Mouse (Mus musculus) G1E (cell line): ENCODE measurements at regions not wholly inside any gene's neighbourhood (a gene's known extent, or its start where the extent isn't known, plus 50 kb on each side); places are given as distances from the start of the nearest gene placed in this dataset.

Experiments
- CTCF ChIP-seq: IDR thresholded peaks from 2 replicates; pipeline ENCODE4 v1.5.1; 2012; ENCODE audit warnings: low read depth, low read length, inconsistent platforms, mixed read lengths
- GATA1 ChIP-seq: IDR thresholded peaks from 2 replicates; pipeline ENCODE4 v1.6.1; 2012; ENCODE audit warnings: borderline replicate concordance, low read length, inconsistent platforms, mixed read lengths
- POLR2AphosphoS5 ChIP-seq: IDR thresholded peaks from 2 replicates; pipeline ENCODE4 v1.6.1; 2012; ENCODE audit warnings: low read depth, low read length, inconsistent platforms; ENCODE audit not compliant: insufficient replicate concordance
- TAL1 ChIP-seq: conservative IDR thresholded peaks from 2 replicates; pipeline ENCODE4 v1.6.1; 2012; ENCODE audit warnings: low read depth, low read length, inconsistent platforms, mixed read lengths

GRCm38 (mm10) chr12:29243087-29243486 lies 285.1 kb upstream of the Myt1l start:
- TF ChIP-seq CTCF (no peak), POLR2AphosphoS5 (no peak), GATA1 (no peak), TAL1 (no peak)
